Comparison of ENCODE assay signal across 22 mouse cellular contexts in the genomic region with DNA sequence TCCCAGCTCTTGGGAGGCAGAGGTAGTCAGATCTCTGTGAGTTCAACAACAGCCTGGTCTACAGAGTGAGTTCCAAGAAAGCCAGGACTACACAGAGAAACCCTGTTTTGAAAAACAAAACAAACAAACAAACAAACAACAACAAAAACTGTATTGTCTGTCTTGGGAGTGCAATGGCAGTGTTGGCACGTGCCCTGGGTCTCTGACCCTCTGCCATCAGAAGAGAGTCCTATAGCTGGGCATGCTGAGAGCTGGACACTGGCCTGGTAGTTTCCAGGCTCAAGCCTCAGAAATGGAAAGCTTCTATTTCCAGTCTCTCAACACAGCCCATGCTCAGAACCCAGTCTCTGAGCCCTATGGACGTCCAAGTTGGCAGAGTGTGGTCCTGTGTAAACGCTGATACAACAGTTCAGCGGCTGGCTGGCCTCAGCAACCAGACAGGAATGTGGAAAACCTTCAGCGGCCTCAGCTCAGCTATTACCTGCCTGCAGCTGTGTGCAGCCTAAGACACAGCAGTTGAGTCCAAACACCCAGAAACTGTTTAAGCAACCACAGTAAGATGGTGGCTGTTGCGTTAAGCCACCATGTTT.
"Had no signal": no experiment of that assay in that cellular context is flagged by ENCODE, and none has a peak within 500 bp of the region (broad histone marks: within the 10 kb centered on the region; RNA-seq: fewer than 3 reads in every experiment).

No protein-coding gene starts in this region.

- H3K4me3 ChIP-seq: intestine, embryonic 15.5 days; limb, embryonic 12.5 days; limb, embryonic 15.5 days; lung, embryonic 15.5 days; megakaryocyte, embryonic 14.5 days; midbrain, embryonic 10.5 days; neural tube, embryonic 12.5 days; neural tube, embryonic 15.5 days had no signal

- DNase-seq: kidney, postnatal 10 days; left cerebral cortex, postnatal 4 days; lung, adult 18-20 months; lung, postnatal 10 days; lung, postnatal 36 days; midbrain, embryonic 14.5 days; right cerebral cortex, adult 18-20 months; right cerebral cortex, postnatal 14 days; right cerebral cortex, postnatal 4 days; thymus, adult 2 months; thymus, postnatal 14 days; thymus, postnatal 4 days had no signal

- H3K36me3 ChIP-seq: intestine, embryonic 15.5 days; limb, embryonic 12.5 days; limb, embryonic 15.5 days; lung, embryonic 15.5 days; midbrain, embryonic 10.5 days; neural tube, embryonic 12.5 days; neural tube, embryonic 15.5 days had no signal

- H3K9me3 ChIP-seq: intestine, embryonic 15.5 days; limb, embryonic 12.5 days; limb, embryonic 15.5 days; lung, embryonic 15.5 days; midbrain, embryonic 10.5 days; neural tube, embryonic 12.5 days; neural tube, embryonic 15.5 days had no signal

- H3K9ac ChIP-seq: intestine, embryonic 15.5 days; limb, embryonic 12.5 days; limb, embryonic 15.5 days; liver, embryonic 14.5 days; lung, embryonic 15.5 days; neural tube, embryonic 12.5 days; neural tube, embryonic 15.5 days had no signal

- H3K27ac ChIP-seq: intestine, embryonic 15.5 days; limb, embryonic 12.5 days; limb, embryonic 15.5 days; liver, embryonic 14.5 days; lung, embryonic 15.5 days; midbrain, embryonic 10.5 days; neural tube, embryonic 12.5 days; neural tube, embryonic 15.5 days; stomach, postnatal 0 days had no signal

- ATAC-seq: intestine, embryonic 15.5 days had no signal

- H3K27me3 ChIP-seq: intestine, embryonic 15.5 days; limb, embryonic 12.5 days; limb, embryonic 15.5 days; lung, embryonic 15.5 days; megakaryocyte, embryonic 14.5 days; neural tube, embryonic 12.5 days; neural tube, embryonic 15.5 days had no signal

- H3K4me2 ChIP-seq: intestine, embryonic 15.5 days; limb, embryonic 12.5 days; limb, embryonic 15.5 days; lung, embryonic 15.5 days; neural tube, embryonic 12.5 days; neural tube, embryonic 15.5 days had no signal
